Mouse (Mus musculus) spleen, adult 2 months (tissue): ENCODE data around the gene Slc27a5.

Experiments used
- CTCF ChIP-seq: fragments of 200-500 bp; IDR thresholded peaks from 2 replicates; pipeline ENCODE4 v1.5.1; 2011; ENCODE audit warnings: mild to moderate bottlenecking, inconsistent platforms; ENCODE audit not compliant: insufficient read depth, insufficient read length, insufficient replicate concordance; ENCODE audit errors: extremely low read depth
- POLR2A ChIP-seq: fragments of 200-500 bp; IDR thresholded peaks from 2 replicates; pipeline ENCODE4 v1.6.1; 2011; ENCODE audit warnings: low read depth, low read length, inconsistent platforms

DNA sequence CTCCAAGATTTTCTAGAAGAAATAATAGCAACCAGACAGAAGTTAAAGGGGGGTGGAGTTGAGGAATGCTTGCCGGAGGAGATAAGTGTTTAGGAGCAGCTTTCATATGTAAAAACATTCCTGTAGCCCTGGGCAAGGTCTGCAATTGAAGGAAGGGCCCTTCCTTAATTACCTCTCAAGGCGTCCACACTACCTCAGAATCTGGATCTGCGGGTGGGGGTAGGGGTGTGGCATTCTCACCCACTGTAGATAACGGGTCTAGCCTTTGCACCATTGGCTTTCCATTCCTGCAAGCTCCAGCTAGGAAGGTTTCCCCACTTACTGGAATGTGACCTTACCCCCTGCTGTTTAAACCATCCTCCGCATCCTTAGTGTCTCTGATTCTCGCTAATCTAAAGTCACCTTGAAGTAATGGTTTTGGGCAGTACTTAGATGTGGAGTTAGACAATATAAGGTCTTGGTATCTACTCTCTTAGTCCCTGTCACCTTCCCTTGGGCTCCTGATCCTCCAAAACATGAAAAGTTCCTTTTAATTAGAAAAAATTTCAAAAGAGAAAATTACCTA is 16.4 kb upstream of the Slc27a5 start:
- TF ChIP-seq POLR2A (no peak), CTCF (no peak)
